Mouse (Mus musculus) T-helper 2 cell (primary cell): Measurements from ENCODE around the gene Gm28038.

Source experiments
- in situ Hi-C: fragments of 300-600 bp; cut with MboI, MseI; formaldehyde crosslinking; loops from one replicate; pipeline ENCODE4 v1.15.1; 2025; ENCODE audit warnings: high pct_unique_total_duplicates

The Gm28038 gene

DNA sequence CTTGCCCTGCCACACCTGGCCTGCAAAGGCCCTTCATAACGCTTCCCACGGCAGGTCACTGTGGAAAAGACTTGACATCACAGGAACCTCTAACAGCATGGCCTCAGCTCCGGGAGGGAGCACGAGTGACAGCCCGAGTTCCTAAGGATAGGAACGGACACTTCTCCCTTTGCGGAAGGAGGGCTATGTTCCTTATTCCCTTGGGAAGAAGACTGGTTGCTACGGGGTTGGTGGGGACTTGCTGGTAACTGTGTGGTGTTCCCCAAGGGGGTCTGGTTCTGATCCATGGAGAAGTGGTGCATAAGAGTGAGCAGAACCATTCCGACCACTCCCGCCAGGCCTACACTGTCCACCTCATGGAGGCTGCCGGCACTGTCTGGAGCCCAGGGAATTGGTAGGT lies at the start of gene Gm28038:
Gm28038 (plus strand) TSS at position 301 of the 400 bp plus-strand sequence.
- in situ Hi-C loops = no loop called here

DNA sequence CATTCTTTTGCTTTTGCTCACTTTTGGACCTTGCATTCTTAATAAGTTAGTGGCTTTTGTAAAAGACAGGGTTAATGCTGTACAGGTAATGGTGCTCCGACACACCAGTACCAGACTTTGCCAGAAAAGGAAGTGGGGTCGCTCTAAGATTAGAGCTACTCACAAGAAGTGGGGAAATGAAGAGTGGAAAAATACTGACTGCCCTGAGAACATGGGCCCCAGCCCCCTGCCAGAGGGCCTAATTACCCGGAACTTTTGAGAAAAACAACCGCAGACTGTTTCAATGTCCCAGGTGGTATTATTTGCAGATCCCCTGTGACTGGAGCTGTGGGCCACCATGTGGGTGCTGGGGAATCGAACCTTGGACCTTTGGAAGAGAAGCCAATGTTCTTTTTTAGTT lies 45.2 kb upstream of the Gm28038 start:
- in situ Hi-C loops = no loop called here

DNA sequence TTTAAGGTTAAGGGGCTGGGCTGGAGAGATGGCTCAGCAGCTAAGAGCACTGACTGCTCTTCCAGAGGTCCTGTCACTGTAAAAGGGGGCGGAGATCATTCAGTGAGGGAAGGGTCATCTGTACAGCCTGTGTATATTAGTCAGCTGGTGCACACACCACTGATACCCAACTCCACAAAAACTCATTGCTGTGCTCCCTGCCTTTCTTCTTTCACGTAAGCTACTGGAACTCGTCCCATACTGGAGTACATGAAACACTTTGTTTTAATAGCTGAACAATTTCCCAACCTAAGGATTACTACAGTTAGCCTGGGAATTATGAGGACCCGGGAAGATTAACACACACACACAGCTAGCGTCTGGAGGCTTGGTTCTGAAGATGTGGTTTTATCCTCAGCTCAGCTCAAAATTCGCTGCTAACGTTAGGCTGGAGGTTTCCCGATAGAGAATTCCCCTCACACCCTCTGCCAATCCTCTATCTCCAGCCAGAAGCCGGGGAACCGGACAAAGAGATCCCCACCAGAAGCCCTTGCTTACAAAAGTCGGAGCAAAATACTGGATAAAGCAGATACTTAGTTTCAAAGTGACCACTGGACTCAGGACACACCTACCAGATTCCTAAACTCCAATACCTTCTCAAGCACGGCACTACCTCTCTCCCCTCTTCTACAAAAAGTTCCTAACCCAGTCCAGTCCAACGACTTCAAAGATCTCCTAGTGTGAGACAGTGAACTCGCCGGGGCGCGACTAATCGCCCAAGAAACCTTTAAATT lies 44.2 kb upstream of the Gm28038 start:
- in situ Hi-C loops = no loop called here

DNA sequence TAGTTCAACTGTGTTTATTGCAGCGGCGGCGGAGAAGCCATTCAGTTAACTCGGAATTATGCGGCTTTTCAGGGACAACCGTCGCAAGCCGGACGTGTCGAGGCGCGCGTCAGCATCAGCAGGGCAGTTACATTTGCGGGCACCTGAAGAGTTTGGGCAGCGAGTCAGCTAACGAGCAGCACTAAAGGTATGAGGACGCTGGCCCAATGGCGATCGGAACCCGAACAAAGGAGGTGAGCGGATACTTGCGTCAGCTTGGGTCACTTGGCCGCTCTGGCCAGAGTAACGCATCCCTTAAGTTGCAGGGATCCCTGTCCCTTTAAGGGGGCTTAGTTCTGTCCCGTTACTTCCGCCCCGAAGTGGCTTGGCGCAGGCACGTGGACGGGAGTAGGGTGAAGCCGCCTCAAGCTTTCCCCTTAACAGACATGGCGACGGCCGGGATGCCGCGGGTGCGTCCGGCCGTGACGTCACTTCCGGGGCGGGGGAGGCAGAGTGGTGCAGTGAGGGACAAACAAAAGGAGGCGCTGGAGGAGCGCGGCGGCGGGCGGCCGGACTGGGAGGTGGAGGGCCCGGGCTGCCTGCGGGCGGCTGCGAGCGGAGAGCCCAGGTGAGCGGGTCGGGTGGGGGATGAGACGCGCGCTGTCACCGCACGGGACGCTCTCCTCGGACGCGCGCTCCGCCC lies 43.5 kb upstream of the Gm28038 start, which contains the start of gene Lrrc8a:
Lrrc8a (plus strand) TSS at position 517 of the 682 bp plus-strand sequence.
- in situ Hi-C loops = no loop called here

DNA sequence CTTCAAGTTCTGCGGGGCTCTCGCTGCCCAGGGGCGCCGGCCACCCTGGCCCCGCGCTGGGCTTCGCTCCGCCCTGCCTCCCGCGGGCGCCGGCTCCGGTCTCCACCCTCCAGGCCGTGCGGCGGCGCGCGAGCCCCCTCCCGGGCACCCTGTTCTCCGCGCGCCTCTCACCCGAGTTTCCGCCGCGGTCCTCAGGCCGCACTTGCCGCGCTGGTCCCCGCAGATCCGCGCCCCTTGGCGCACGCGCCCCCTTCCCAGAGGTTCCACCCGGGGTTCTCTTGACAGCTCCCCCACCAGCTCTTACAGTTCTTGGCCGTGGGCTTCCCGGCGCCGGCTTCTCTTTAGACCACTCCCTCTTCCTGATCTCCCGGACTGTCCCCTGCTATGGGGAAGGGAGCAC lies 43.0 kb upstream of the Gm28038 start:
- in situ Hi-C loops = no loop called here

DNA sequence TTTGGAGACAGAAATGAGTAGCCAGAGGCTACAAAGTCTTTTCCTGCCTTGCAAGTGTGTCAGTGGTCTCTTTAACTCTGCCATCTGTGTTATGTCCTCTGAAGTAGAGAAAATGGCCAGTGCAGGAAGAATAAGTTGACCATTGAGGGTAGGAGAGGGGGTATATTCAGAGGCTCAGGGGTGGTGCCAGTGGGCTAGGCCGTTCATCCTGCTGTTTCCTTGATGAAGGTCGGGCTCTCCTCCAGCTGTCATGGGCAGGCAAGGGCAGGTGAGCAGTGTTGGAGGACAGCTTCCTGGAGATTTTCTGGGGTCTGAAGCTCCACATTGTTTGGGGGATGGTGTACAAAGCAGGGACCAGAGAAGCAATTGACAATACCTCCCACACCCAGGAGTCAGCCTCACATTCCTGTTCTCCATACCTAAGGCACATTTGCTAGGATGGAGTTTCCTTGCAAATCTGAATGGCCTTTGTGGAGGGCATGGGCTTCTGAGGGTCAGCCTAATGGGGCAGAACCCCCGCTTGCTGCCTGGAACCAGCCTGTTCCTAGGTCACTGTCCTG lies 41.9 kb upstream of the Gm28038 start:
- in situ Hi-C loops = no loop called here

DNA sequence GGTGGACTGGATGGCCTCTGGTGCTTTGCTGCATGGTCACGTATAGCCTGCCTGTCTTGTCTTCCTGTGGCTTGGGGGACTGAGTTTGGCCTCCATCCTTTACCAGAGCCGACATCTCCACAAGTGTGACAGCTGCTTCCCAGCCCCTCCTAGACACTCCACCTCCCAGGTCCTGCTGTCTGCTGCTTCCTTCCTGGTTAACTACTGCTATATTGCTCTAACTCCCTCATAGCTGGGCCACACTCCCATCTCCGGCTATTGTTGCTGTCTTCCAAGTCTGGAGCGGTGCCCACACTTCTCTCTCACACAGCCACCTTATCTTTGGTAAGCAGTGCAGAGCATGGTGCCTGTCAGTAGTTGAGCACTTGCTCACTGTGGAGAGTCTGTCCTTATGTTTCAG lies 41.1 kb upstream of the Gm28038 start:
- in situ Hi-C loops = no loop called here

DNA sequence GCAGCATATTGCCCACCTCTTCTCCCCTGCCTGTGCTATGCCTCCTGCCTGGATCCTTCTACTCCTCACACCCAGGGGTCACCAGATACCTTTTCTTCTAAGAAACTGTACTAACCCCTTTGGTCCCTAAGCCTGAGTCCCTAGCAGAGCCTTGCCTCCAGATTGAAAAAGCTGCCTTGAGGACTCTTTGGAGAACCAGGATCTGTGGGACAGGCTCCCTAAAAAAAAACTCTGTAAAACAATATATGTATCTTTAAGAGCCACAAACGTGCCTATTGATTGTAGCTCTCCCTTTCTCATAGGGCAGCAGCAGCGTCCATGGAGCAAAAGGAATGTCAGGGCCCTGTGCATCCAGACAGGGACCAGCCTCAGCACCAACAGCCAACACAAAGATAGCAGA lies 40.6 kb upstream of the Gm28038 start, which contains the start of gene Gm28035:
Gm28035 (plus strand) TSS at position 301 of the 400 bp plus-strand sequence.
- in situ Hi-C loops = no loop called here

DNA sequence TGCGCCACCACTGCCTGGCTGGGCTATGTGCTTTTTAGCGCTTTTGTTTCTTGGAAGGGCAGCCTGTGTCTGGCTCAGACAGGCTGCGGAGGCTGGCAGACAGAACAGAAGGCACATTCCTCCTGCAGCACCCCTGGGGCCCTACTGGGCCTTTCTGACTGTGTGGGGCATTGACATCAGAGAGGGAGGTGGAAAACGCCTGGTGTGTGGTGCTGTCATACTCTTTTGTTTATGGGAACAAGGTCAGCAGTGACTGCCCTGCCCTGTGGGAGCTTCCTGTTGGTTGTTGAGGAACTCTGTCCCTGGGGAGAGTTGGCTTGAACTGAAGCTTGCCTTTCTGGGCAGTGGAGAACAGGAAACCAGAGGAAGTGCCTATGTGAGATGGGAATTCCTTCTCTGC lies 38.3 kb upstream of the Gm28038 start:
- in situ Hi-C loops = no loop called here

DNA sequence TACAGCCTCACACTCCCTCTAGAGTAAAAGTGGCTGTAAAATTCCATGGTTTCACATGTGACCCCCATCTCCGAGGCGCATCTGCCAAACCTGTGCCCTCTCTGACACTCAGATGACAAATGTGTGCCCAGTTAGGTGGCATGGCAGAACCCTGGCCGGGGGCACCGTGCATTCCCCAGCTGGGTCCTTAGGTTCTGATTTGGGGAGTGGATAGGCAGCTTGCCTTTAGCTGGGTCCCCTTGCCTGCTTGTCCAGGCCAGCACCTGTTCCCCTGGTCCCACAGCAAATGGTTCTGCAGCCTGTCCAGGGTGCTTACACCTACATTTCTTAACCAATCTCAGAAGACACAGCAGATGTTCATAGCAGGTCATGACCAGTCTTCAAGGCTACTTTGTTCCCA lies 37.5 kb upstream of the Gm28038 start:
- in situ Hi-C loops = no loop called here

DNA sequence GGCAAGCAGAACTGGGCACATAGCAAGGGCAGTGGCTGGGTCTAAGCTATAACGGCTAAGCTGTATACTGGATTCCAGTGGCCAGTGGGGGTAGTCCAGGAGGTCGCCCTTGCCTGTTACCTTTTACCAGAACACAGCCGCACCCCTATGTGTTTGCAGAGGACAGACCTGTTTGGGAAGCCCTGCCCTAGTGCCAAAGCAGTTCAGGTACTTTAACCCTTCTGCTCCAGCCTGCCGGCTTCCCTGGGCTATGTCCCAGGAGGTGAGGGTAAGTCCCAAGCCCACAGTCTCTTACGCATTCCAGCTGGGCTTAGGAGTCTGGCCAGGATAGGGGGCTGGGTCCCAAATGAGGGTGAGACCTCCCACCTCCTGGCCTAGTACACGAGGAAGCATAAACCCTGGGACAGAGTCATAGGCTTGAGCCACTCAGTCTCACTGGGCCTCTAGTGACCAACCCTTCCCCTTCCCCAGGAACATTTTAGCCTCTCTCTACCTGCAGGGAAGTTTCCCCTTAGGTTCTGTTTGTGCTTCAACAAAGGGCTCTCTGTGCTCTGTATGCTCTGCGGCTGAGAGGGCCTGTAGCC lies 36.2 kb upstream of the Gm28038 start:
- in situ Hi-C loops = no loop called here

DNA sequence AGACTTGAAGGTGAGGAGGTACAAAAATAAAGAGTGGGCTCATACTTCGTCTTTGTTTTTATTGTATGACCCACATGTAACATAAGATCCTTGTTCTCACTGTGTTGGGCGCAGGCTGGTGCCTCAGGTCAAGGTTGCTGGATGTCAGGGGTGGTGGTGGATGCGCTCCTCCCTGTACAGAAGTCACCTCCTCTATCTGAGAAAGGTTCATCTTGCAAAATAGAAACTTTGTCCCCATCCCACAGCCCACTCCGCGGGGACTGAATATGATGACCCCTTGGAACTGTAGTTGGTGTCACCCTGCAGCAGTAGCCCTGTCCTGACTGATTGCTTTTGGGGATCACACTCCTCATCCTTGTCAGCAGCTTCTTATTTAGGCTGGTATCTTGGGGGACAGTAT lies 33.8 kb upstream of the Gm28038 start:
- in situ Hi-C loops = no loop called here

DNA sequence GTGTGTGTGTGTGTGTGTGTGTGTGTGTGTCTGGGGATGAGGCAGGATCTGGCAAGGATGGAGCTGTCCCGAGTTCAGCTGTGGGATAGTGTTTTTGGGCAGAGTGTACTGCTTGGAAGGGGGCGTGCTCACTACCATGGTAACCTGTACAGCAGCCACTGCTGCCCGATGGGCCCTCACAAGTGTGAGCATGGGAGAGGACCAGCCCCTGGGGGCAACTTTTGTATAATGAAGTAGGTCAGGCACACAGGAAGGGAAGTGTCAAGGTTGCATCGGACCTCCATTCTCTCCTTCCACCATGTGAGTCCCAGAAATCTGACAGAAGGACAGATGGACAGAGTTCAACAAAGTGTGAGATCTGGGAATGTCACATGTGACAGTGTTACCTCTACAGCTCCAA lies 33.2 kb upstream of the Gm28038 start:
- in situ Hi-C loops = no loop called here

DNA sequence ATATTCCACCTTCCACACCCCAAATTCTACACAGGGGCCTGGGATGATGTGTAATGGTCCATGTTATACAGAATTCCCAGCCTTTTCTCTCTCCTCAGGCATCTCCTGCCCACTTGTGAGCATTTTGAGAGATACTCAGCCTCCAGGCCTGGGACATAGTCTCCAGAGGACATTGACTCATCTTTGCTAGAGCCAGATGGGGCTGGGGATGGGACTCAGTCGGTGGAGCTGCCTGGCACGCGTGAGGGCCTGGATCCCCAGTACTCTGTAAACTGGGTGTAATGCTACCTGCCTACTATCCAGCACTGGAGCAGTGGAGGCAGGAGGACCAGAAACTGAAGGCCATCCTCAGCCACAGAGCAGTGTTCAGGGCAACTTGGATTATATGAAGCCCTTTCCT lies 31.7 kb upstream of the Gm28038 start:
- in situ Hi-C loops = no loop called here

DNA sequence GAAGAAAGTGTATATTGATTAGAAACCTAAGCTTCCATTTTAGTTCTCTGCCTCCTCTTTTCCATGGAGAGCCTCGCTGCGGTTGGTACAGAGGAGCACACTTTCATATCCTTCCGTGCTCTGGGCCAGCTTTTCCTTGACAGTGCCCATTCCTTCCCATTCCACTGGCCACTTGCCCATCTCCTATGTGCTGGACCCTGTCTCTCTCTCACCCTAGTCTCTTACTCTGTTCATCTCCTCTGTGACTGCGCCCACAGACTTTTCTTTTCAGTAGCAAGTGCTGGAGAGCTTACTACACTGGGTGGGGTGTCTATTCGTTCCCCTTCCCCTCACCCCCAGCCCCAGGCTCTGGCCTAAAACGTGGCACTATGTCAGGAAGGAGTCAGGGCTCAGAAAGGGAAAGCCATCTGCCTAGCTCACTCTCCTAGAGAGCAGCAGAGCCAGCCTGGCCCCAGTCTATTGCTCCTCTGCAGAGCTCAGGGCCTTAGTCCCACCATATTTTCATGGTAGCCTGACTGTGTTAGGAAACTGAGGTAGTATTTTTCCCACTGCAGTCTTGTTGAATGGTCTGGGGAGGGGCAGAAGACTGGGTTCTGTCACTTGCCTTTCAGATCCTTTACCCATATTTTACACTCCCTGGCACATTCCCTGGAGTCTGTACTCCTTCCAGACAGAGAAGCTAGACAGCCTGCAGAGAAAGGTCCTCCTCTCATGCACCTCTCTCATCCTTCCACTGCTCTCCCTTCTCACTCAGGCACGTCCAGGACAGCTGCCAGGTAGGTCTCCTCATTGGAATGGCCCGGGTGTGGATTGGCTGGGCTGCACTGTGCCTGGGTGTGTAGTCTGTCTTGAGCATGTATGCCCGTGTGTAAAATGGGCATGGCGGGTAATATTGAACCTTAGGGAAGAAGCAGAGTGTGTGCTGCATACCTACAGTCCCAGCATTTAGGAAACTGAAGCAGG lies 30.4 kb upstream of the Gm28038 start:
- in situ Hi-C loops = no loop called here

DNA sequence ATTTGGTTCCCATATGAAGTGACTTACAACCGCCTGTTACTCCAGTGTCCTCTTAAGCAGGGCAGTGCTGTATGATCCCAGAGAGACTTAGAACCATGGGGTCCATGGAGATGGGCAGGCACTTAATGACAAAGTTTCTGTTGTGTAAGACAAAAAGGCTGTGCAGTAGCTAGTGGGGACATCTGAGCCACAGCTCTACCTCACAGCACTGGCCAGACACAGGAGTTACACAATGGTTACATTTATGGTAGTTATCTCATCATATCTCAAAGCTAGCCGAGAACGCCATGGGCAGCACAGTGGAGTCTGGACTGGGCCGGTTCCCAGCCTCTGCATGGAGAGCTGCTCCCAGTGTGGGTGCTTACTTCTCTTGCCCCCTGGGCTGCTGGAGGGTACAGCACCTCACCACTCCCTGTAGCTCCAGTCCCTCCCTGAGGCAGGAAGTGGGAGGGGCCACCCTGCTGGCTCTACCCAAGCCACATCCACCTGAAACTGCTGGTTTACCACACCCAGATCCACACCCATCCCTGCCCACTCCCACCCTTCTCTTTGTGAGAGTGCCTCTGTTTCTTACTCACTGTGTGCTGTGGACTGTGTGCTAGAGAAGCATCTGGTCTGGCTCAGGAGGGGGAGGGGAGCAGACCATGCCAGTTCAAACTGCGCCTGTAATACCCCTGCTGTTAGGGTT lies 29.3 kb upstream of the Gm28038 start:
- in situ Hi-C loops = no loop called here

DNA sequence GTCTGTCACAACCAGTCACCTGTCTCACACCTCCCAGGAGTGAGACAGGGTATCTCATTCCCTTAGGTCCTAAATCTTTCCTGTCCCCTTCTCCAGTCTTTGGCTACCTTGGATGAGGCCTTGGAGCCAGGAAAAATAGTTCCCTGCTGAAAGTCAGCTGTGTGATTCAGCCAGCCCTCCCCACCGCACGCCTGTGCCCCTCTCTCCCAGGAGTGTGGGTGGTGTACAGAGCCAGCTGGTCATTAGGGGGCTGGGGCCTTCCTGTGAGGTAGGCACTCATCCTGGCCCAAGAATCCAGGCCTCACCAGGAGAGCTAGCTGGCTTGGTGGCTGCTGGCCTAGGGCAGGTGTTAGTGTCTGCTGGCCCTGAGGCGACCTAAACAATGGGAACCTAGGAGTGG lies 28.3 kb upstream of the Gm28038 start:
- in situ Hi-C loops = no loop called here

DNA sequence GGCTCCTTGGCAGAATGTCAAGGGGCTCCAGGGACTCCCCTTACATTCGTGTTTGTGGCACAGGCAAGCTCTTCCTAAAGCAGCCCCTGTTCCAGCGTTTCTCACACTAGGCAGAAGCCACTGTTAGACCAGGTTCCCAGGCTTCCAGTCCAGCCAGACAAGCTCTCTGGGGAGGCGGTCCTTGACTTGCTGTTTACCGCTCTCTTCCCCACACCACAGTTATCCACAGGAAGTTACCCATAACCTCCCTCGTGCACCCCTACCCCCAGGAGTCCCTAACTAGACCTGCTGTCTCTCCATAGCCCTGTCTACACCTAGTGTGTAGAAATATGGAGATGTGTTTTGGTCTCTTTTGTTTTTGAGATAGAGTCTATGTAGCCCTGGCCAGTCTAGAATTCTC lies 27.0 kb upstream of the Gm28038 start:
- in situ Hi-C loops = no loop called here

DNA sequence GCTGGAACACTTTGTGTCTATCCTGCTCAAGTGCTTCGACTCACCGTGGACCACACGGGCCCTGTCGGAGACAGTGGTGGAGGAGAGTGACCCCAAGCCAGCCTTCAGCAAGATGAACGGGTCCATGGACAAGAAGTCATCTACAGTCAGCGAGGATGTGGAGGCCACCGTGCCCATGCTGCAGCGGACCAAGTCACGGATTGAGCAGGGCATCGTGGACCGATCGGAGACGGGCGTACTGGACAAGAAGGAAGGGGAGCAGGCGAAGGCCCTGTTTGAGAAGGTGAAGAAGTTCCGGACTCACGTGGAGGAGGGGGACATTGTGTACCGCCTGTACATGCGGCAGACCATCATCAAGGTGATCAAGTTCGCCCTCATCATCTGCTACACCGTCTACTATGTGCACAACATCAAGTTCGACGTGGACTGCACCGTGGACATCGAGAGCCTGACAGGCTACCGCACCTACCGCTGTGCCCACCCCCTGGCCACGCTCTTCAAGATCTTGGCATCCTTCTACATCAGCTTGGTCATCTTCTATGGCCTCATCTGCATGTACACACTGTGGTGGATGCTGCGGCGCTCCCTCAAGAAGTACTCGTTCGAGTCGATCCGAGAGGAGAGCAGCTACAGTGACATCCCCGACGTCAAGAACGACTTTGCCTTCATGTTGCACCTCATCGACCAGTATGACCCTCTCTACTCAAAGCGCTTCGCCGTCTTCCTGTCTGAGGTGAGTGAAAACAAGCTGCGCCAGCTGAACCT lies 25.0 kb upstream of the Gm28038 start:
- in situ Hi-C loops = no loop called here
